Mouse (Mus musculus) urinary bladder, postnatal 4 days (tissue): ENCODE results near the gene Plxnc1.

Source experiments
- DNase-seq, 2 experiments: peaks; one replicate each; pipeline ENCODE4 v3.0.0; 2021 to 2022; ENCODE audit warnings: low spot score in 2 of 2

The Plxnc1 gene

GRCm38 (mm10) chr10:94866995-94867856, 77.4 kb downstream of the Plxnc1 start:
- DNase-seq: no peak

- no peak for DNase-seq
Observed at GRCm38 (mm10) chr10:94865206-94865605, 79.4 kb downstream of the Plxnc1 start.

GRCm38 (mm10) chr10:94864199-94864928, 80.3 kb downstream of the Plxnc1 start:
- DNase-seq: no peak

- DNase-seq: no peak
Observed at GRCm38 (mm10) chr10:94863251-94863650, 81.4 kb downstream of the Plxnc1 start.

- DNase-seq: no peak
Observed at GRCm38 (mm10) chr10:94860870-94861269, 83.8 kb downstream of the Plxnc1 start.

- DNase-seq: no peak
Observed at GRCm38 (mm10) chr10:94858277-94859033, 86.2 kb downstream of the Plxnc1 start.

GRCm38 (mm10) chr10:94850565-94850964, 94.1 kb downstream of the Plxnc1 start:
- DNase-seq: no peak

GRCm38 (mm10) chr10:94849930-94850329, 94.7 kb downstream of the Plxnc1 start:
- DNase-seq: no peak

GRCm38 (mm10) chr10:94849360-94849759, 95.3 kb downstream of the Plxnc1 start:
- DNase-seq: no peak

- DNase-seq: no peak
Observed at GRCm38 (mm10) chr10:94848344-94848743, 96.3 kb downstream of the Plxnc1 start.

GRCm38 (mm10) chr10:94846501-94847105, 98.0 kb downstream of the Plxnc1 start:
- no peak for DNase-seq

- no peak for DNase-seq
Observed at GRCm38 (mm10) chr10:94844692-94845091, 99.9 kb downstream of the Plxnc1 start.

GRCm38 (mm10) chr10:94835874-94836273, 108.8 kb downstream of the Plxnc1 start:
- no peak for DNase-seq

- DNase-seq: peak; percentile 81 to 84
Observed at GRCm38 (mm10) chr10:94829407-94829806, 115.2 kb downstream of the Plxnc1 start.

GRCm38 (mm10) chr10:94828734-94829230, 115.9 kb downstream of the Plxnc1 start:
- no peak for DNase-seq

- DNase-seq: no peak
Observed at GRCm38 (mm10) chr10:94827890-94828733, 116.5 kb downstream of the Plxnc1 start.

- no peak for DNase-seq
Observed at GRCm38 (mm10) chr10:94827325-94827724, 117.3 kb downstream of the Plxnc1 start.

- no peak for DNase-seq
Observed at GRCm38 (mm10) chr10:94826436-94826835, 118.2 kb downstream of the Plxnc1 start.

- DNase-seq: no peak
Observed at GRCm38 (mm10) chr10:94825951-94826350, 118.7 kb downstream of the Plxnc1 start.

GRCm38 (mm10) chr10:94823971-94824760, 120.5 kb downstream of the Plxnc1 start:
- DNase-seq: no peak
